Mouse (Mus musculus) effector memory CD4-positive, alpha-beta T cell, adult 5 months (primary cell): ENCODE results near the gene Vps37b. TPM values are rescaled to one million over a fixed set of nuclear protein-coding genes. Genes with fewer than 3 reads are reported as not detected.

Source experiments
- polyA plus RNA-seq: library from polyadenylated mRNA; unstranded; fragments of 100-300 nt; shearing (Covaris generic); gene quantifications from one replicate; pipeline ENCODE4 v1.2.1, GENCODE M21; 2017

Gene Vps37b
- 3,903 TPM for polyA plus RNA-seq

DNA sequence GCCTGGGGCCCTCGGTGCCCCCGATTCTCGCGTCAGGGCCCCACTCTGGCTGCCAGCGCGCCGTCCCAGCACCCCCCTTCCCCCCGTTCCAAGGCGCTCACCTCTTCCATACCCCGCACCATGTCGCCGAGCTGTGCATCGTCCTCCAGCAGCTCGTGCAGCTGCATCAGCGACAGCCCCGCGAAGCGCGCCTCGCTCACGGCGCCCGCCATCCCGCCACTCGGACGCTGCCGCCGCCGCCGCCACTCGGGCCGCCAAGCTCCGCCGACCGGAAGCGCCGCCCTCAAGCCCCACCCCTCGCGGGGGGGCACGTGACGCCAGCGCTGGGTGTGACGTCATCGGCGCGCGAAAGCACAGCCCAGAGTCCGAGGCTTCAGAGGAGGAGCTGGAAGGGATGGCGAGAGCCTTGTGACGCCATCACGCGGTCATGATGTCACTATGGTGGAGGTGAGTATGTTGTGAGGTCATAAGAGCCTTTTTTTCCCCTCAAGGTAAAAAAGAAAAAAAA is at the start of gene Vps37b:
Vps37b (minus strand) TSS at position 270 of the 508 bp plus-strand sequence.

DNA sequence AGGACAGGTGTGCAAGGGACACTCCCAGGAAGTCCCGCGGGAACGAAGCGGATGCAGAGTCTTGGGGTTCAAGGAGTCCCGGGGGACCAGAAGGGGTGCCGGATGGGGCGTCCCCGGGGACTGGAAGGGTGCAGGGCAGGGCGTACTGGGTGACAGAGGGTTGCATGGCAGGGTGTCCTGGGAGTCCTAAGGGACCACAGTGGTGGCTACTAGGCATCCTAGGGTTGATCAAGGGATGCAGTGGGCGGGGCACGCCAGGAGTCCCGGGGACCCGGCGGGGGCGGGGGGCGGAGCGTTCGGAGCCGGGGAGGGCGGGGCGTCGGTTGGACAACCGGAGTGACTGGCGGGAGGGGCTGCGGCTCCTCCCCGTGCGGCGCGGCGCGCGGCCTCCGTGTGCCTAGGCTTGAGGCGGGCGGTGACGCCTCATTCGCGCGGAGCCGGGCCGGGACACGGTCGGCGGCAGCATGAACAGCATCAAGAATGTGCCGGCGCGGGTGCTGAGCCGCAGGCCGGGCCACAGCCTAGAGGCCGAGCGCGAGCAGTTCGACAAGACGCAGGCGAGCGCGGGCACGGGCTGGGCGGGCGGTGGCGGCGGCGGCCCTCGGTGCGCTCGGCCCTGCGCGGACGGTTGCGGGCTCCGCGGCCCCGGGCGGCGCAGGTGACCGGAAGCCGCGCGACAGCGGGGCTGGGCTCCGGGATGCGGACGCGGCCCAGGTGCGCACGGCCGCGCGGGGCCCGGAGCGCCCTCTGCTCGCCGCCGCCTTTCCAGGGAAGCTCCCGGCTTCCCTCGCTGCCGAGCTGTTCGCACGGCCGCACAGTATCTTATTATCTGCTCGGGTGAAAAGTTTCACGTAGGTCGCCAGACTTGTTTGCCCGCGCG is 58.5 kb downstream of the Vps37b start, which contains the start of gene Hip1r:
Hip1r (plus strand) TSS at position 330 of the 880 bp plus-strand sequence.

Other genes starting within 250 kb of the Vps37b start
- not detected for gene Hcar2, start 166.8 kb downstream of the Vps37b start, polyA plus RNA-seq
- not detected for gene Hcar1, start 152.2 kb downstream of the Vps37b start, polyA plus RNA-seq
- gene Denr, start 125.1 kb downstream of the Vps37b start, polyA plus RNA-seq, result 65.3 TPM
- 6.5 TPM for gene Gm43518, start 104.9 kb downstream of the Vps37b start, polyA plus RNA-seq
- 5.0 TPM for gene Ccdc62, start 101.6 kb downstream of the Vps37b start, polyA plus RNA-seq
- 82.2 TPM for gene Hip1r, start 58.6 kb downstream of the Vps37b start, polyA plus RNA-seq
- gene Abcb9, start 63.5 kb upstream of the Vps37b start, polyA plus RNA-seq, result 116 TPM
- gene Ogfod2, start 80.0 kb upstream of the Vps37b start, polyA plus RNA-seq, result 31.5 TPM
- 45.2 TPM for gene Arl6ip4, start 83.8 kb upstream of the Vps37b start, polyA plus RNA-seq
- gene Pitpnm2, start 217.5 kb upstream of the Vps37b start, polyA plus RNA-seq, result 11.3 TPM